Mouse (Mus musculus) lung, postnatal 0 days (tissue): ENCODE results near the gene Cldn7. TPM values are rescaled to one million over a fixed set of nuclear protein-coding genes. Genes with fewer than 3 reads are reported as not detected.
"Not testable (repeated sequence)": the region's sequence is repeated elsewhere in the genome, so short reads cannot be mapped to it uniquely, and the experiment has no call there.

Experiments used
- ATAC-seq: fragments of 200-750 bp; cut with Nextera tagmentation; 2 replicates; pipeline ENCODE4 v1.8.0; 2017; ENCODE audit warnings: moderate library complexity
- DNase-seq: peaks from one replicate; pipeline ENCODE4 v3.0.0-alpha.2; 2016; ENCODE audit warnings: low spot score
- H3K27ac ChIP-seq: fragments of 300-500 bp; sonication (generic); 2 replicates; pipeline ENCODE4 v1.5.1; 2014; ENCODE audit warnings: antibody characterized with exemption, mild to moderate bottlenecking, low read length, mixed read lengths
- H3K27me3 ChIP-seq: fragments of 300-500 bp; sonication (generic); replicated peaks from 2 replicates; pipeline ENCODE4 v1.6.1; 2014; ENCODE audit warnings: low read length, mixed read lengths; ENCODE audit not compliant: insufficient read depth
- H3K36me3 ChIP-seq: fragments of 300-500 bp; sonication (generic); 2 replicates; pipeline ENCODE4 v1.6.1; 2014; ENCODE audit warnings: low read length, mixed read lengths; ENCODE audit not compliant: insufficient read depth
- H3K4me1 ChIP-seq: fragments of 300-500 bp; sonication (generic); 2 replicates; pipeline ENCODE4 v1.6.1; 2014; ENCODE audit warnings: antibody characterized with exemption, low read depth, low read length, mixed read lengths; ENCODE audit not compliant: insufficient read depth
- H3K4me2 ChIP-seq: fragments of 300-500 bp; sonication (generic); replicated peaks from 2 replicates; pipeline ENCODE4 v1.6.1; 2014; ENCODE audit warnings: low read depth, mild to moderate bottlenecking, low read length, moderate library complexity, mixed read lengths
- H3K4me3 ChIP-seq: fragments of 300-500 bp; sonication (generic); 2 replicates; pipeline ENCODE4 v1.5.1; 2014; ENCODE audit warnings: low read depth, low read length
- H3K9ac ChIP-seq: fragments of 300-500 bp; sonication (generic); replicated peaks from 2 replicates; pipeline ENCODE4 v1.6.1; 2014; ENCODE audit warnings: low read depth, mild to moderate bottlenecking
- H3K9me3 ChIP-seq: fragments of 300-500 bp; sonication (generic); 2 replicates; pipeline ENCODE4 v1.6.1; 2016; ENCODE audit warnings: low read length, mixed read lengths
- CTCF ChIP-seq: IDR thresholded peaks from 2 replicates; pipeline ENCODE4 v1.5.1; 2016; ENCODE audit warnings: antibody characterized with exemption, mild to moderate bottlenecking
- EP300 ChIP-seq: IDR thresholded peaks from 2 replicates; pipeline ENCODE4 v1.6.1; 2016; ENCODE audit warnings: antibody characterized with exemption, mild to moderate bottlenecking, control low read depth
- WGBS: fragments of 180-500 bp; shearing (Covaris S2); extraction: QIAGEN DNeasy Blood & Tissue Kit; methylation state at CpG from one replicate; pipeline ENCODE4 v1.1.7; 2014; 5-methylcytosine and 5-hydroxymethylcytosine counted together
- polyA plus RNA-seq: library from polyadenylated mRNA; unstranded; fragments of >200 nt; fragmentation: Nextera tagmentation; extraction: Ambion mirVana; gene quantifications from 2 replicates; pipeline ENCODE4 v1.2.1, GENCODE M21; 2015

The Cldn7 gene
- polyA plus RNA-seq: 212 and 230 TPM in 2 replicates

DNA sequence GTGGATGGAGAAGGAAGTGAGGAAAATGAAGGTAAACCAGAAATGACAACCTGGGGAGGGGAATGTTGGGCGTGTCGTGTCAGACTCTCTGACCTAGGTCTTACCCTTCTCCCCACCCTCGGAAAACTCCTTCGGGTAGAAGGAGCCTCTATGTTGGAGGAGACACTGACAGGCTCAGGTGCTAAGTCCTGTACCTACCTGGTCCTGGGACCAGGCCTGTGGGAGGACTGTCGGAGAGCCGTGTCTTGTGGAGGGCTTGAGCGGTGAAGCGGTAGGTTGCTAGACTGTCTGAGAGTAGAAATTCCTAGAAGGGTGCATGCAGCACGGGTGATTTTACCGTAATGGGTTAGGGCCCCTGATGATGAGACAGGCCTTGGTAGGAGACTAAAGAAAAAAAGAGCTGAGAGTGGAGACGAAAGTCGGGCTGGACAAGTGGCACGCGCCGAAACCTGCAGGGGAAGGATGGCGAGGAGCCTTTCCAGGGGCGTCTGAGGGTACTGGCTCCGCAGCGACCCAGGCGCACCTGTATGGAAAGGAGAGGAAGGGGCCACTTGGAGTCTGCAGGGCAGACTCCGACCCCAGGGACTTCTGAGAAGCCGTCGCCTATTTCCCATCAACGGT is at the start of gene Cldn7:
Cldn7 (plus strand) TSS at position 130 of the 621 bp plus-strand sequence.
- Histone ChIP-seq H3K9ac (peak within 1 kb of the TSS; percentile 50), H3K27me3 (peaks cover 16% of the 10 kb centered on the region), H3K36me3 (peaks cover 7% of the 10 kb centered on the region; the same call in 1 of the 2 replicates), H3K4me3 (peak within 1 kb of the TSS; percentile 49), H3K4me2 (peak within 1 kb of the TSS; percentile 64), H3K9me3 (no peaks in the 10 kb centered on the region), H3K27ac (peak within 1 kb of the TSS; percentile 87), H3K4me1 (no peaks in the 10 kb centered on the region)
- TF ChIP-seq EP300: no peak
- TF ChIP-seq CTCF: no peak
- 9% methylated on average over 23 of the region's 24 CpGs for WGBS
- DNase-seq (no peak), ATAC-seq (0 out of 2 replicates have a peak, but pooled peaks have one; percentile 13)

DNA sequence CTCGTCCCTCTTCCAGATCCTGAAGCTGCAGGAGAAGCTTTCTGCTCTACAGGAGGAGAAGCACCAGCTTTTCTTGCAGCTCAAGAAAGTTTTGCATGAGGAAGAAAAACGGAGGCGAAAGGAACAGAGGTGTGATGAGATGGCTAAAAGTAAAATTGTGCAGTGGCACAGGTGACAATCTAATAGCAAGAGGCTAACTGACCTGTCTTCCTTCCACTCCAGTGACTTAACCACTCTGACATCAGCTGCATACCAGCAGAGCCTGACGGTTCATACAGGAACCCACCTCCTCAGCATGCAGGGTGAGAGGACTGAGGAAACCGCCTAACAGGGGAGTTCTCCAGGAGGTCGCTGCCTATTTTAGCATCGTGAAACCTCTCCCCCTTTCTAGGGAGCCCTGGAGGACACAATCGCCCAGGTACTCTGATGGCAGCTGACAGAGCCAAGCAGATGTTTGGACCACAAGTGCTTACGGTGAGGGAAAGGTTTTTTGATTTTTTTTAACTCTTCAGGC is 49.6 kb upstream of the Cldn7 start:
- ATAC-seq (no peak), DNase-seq (no peak)
- Histone ChIP-seq H3K27ac (peak overlapping the region; percentile 86; the same call in 1 of the 2 replicates), H3K4me2 (peak overlapping the region; percentile 98), H3K27me3 (no peaks in the 10 kb centered on the region), H3K36me3 (peaks cover 49% of the 10 kb centered on the region), H3K4me3 (peak overlapping the region; percentile 70; the same call in 1 of the 2 replicates), H3K9me3 (no peaks in the 10 kb centered on the region), H3K4me1 (peaks cover 16% of the 10 kb centered on the region; the same call in 1 of the 2 replicates), H3K9ac (no peak overlapping the region)
- 25% methylated on average over 9 of the region's 9 CpGs for WGBS
- TF ChIP-seq EP300 (no peak), CTCF (no peak)

DNA sequence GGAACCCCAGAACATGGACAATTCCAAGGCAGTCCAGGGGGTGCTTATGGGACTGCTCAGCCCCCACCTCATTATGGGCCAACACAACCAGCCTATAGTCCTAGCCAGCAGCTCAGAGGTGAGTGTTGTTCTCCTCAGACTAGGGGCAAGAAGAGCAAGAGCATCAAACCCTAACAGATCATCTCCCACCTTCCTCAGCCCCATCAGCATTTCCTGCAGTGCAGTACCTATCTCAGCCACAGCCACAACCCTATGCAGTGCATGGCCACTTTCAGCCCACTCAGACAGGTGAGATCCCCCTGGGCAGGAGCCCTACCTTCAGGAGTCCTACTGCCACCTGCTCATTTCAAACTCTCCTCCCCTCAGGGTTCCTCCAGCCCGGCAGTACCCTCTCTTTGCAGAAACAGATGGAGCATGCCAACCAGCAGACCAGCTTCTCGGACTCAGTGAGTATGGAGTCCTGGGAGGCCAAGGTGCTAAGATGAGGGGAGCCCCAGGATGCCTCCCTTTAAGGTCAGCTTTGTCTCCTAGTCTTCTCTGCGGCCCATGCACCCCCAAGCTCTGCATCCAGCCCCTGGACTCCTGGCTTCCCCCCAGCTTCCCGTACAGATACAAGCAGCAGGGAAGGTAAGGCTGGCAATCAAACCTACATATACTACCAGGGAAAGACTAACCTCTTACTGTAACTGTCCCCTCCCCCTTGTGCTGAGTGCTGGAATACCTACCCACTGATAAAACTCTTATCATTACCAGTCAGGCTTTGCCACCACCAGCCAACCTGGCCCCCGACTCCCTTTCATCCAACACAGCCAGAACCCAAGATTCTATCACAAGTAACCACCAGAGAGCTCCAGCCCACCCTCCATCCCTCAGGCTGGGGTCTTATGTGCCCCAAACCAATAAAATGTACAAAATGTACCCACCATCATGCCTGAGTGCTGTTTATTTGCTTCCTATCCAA is 48.6 kb upstream of the Cldn7 start:
- Histone ChIP-seq H3K4me2 (no peak overlapping the region), H3K4me3 (no peak overlapping the region), H3K36me3 (peaks cover 42% of the 10 kb centered on the region), H3K9me3 (no peaks in the 10 kb centered on the region), H3K9ac (no peak overlapping the region), H3K4me1 (peaks cover 16% of the 10 kb centered on the region; the same call in 1 of the 2 replicates), H3K27me3 (no peaks in the 10 kb centered on the region), H3K27ac (no peak overlapping the region)
- DNase-seq: no peak
- 58% methylated on average over 5 of the region's 5 CpGs for WGBS
- ATAC-seq: no peak
- TF ChIP-seq CTCF: 0 out of 2 replicates have a peak, but pooled peaks have one; percentile 17
- no peak for TF ChIP-seq EP300

DNA sequence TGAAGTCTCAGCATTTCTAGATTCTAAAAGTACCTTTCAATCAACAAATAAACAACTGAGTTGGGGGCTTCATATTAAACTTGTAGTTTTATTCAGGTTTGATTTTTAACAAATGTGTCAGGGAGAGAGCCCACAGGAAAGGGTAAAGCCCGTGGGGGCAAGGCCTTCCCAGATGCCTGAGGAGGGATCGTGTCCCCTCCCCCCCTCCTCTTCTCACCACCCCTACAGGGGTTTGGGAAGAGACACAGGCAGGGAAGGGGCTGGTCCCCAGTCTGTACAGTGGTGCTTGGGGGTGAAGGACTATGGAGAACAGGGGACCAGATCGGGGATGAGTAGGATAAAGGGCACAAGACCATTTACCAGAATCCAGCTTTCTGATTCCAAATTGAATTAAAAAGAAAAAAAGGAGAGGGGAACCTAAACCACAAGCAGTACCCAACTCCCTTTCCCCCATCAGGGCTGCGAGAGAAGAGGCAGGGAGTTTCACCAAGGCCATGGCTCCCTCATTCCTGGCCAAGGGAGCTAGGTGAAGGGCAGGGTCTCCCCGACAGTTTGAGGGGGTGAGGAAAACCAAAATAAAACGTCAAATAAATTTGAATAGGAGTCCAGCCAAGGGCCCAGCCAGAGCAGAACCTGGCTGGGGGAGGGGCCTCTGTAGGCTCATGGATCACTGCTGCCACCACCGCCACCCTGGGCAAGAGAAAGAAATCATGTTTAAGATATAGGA is 47.8 kb upstream of the Cldn7 start:
- Histone ChIP-seq H3K4me1 (peaks cover 16% of the 10 kb centered on the region; the same call in 1 of the 2 replicates), H3K36me3 (peaks cover 34% of the 10 kb centered on the region)
- 46% methylated on average over 6 of the region's 7 CpGs for WGBS
- DNase-seq, H3K9ac ChIP-seq, H3K27ac ChIP-seq, ATAC-seq, H3K27me3 ChIP-seq, H3K4me3 ChIP-seq, H3K9me3 ChIP-seq, H3K4me2 ChIP-seq: not testable (repeated sequence)

DNA sequence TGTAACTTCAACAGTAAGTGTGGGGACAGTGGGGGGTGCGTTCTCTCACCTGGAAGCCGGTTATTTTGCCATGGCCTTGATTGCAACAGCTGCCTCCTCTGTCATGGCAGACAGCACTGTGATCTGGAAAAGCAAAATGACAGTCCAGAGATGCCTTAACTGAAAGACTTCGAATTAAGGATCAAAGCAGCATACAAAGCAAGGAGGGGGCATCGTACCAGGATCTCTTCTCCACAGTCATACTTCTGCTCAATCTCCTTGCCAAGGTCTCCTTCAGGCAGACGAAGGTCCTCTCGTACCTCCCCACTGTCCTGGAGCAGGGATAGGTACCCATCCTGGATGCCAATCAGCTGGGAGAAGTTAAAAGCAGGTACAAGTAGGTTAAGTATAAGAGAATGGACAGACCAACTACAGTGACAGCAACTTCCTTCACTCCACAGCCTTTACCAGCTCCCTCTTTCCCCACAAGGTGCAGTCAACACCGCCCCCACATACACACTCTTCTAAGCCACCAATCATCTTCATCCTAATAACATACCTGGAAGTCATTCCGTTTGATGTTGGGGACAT is 47.1 kb upstream of the Cldn7 start:
- H3K36me3 ChIP-seq: peaks cover 30% of the 10 kb centered on the region

More for the DNA sequence above, 47.1 kb upstream of the Cldn7 start:
- Histone ChIP-seq H3K4me2 (no peak overlapping the region), H3K27me3 (no peaks in the 10 kb centered on the region), H3K27ac (no peak overlapping the region), H3K4me1 (peaks cover 16% of the 10 kb centered on the region; the same call in 1 of the 2 replicates), H3K4me3 (no peak overlapping the region), H3K9me3 (no peaks in the 10 kb centered on the region), H3K9ac (no peak overlapping the region)
- no peak for TF ChIP-seq EP300
- TF ChIP-seq CTCF: no peak
- no peak for ATAC-seq
- WGBS: 82% methylated on average over 8 of the region's 8 CpGs
- no peak for DNase-seq
